Mouse (Mus musculus): ENCODE data around the gene Samd4. TPM values are rescaled to one million over a fixed set of nuclear protein-coding genes. Genes with fewer than 3 reads are reported as not detected.

Gene Samd4
- polyA plus RNA-seq, 1 experiment from 2014 or later = 14.8 TPM

- Histone ChIP-seq H3K4me3 (no peak overlapping the region), H3K4me2 (replicated peaks) (peak overlapping the region; percentile 48), H3K9ac (peak overlapping the region; percentile 36; the same call in 1 of the 2 replicates), H3K27ac (peak overlapping the region; percentile 92), H3K9me3 (no peaks in the 10 kb centered on the region), H3K4me1 (peaks cover 68% of the 10 kb centered on the region), H3K27me3 (no peaks in the 10 kb centered on the region), H3K36me3 (no peaks in the 10 kb centered on the region)
- WGBS = 45% methylated on average over 23 of the region's 23 CpGs
- ATAC-seq (ENCODE audit: low FRiP score, low read depth) = peak; percentile 91
Observed at GRCm38 (mm10) chr14:46941896-46942812, 59.5 kb downstream of the Samd4 start.

- H3K4me1 ChIP-seq = peaks cover 65% of the 10 kb centered on the region
- no peak overlapping the region for H3K4me3 ChIP-seq
- H3K36me3 ChIP-seq = no peaks in the 10 kb centered on the region
- H3K9ac ChIP-seq = no peak overlapping the region
- H3K4me2 ChIP-seq (replicated peaks) = no peak overlapping the region
- no peak for ATAC-seq (ENCODE audit: low FRiP score, low read depth)
- 66% methylated on average over 3 of the region's 3 CpGs for WGBS
- H3K27ac ChIP-seq = no peak overlapping the region
- H3K27me3 ChIP-seq = no peaks in the 10 kb centered on the region
- H3K9me3 ChIP-seq = no peaks in the 10 kb centered on the region
Observed at GRCm38 (mm10) chr14:46944411-46944810, 61.8 kb downstream of the Samd4 start.

- no peak for ATAC-seq (ENCODE audit: low FRiP score, low read depth)
- H3K27ac ChIP-seq = peak overlapping the region; percentile 15; the same call in 1 of the 2 replicates
- no peaks in the 10 kb centered on the region for H3K27me3 ChIP-seq
Observed at GRCm38 (mm10) chr14:46945903-46946490, 63.3 kb downstream of the Samd4 start.

GRCm38 (mm10) chr14:46947644-46948043, 65.0 kb downstream of the Samd4 start:
- Histone ChIP-seq H3K4me2 (replicated peaks) (no peak overlapping the region), H3K27ac (no peak overlapping the region), H3K4me3 (no peak overlapping the region), H3K36me3 (no peaks in the 10 kb centered on the region), H3K27me3 (no peaks in the 10 kb centered on the region), H3K9me3 (no peaks in the 10 kb centered on the region), H3K9ac (no peak overlapping the region), H3K4me1 (peaks cover 49% of the 10 kb centered on the region)
- no peak for ATAC-seq (ENCODE audit: low FRiP score, low read depth)
- 90% methylated on average over 3 of the region's 3 CpGs for WGBS

More at GRCm38 (mm10) chr14:46945903-46946490, 63.3 kb downstream of the Samd4 start:
- WGBS = 57% methylated on average over 10 of the region's 10 CpGs
- Histone ChIP-seq H3K9ac (no peak overlapping the region), H3K4me1 (peaks cover 60% of the 10 kb centered on the region), H3K4me2 (replicated peaks) (no peak overlapping the region), H3K36me3 (no peaks in the 10 kb centered on the region), H3K4me3 (no peak overlapping the region), H3K9me3 (no peaks in the 10 kb centered on the region)

GRCm38 (mm10) chr14:46950527-46951384, 68.1 kb downstream of the Samd4 start:
- H3K4me1 ChIP-seq = peaks cover 35% of the 10 kb centered on the region
- H3K36me3 ChIP-seq = no peaks in the 10 kb centered on the region
- H3K27me3 ChIP-seq = no peaks in the 10 kb centered on the region
- H3K9ac ChIP-seq = no peak overlapping the region
- H3K27ac ChIP-seq = no peak overlapping the region; the same call in 1 of the 2 replicates
- H3K4me3 ChIP-seq = no peak overlapping the region
- WGBS = 55% methylated on average over 11 of the region's 11 CpGs
- no peaks in the 10 kb centered on the region for H3K9me3 ChIP-seq
- ATAC-seq (ENCODE audit: low FRiP score, low read depth) = peak; percentile 73; the same call in 1 of the 2 replicates
- H3K4me2 ChIP-seq (replicated peaks) = no peak overlapping the region

GRCm38 (mm10) chr14:46952264-46952663, 69.6 kb downstream of the Samd4 start:
- no peak overlapping the region for H3K27ac ChIP-seq
- H3K4me3 ChIP-seq = no peak overlapping the region
- no peak overlapping the region for H3K4me2 ChIP-seq (replicated peaks)
- no peak overlapping the region for H3K9ac ChIP-seq
- 43% methylated on average over 2 of the region's 2 CpGs for WGBS
- peaks cover 35% of the 10 kb centered on the region for H3K4me1 ChIP-seq
- no peaks in the 10 kb centered on the region for H3K36me3 ChIP-seq
- H3K27me3 ChIP-seq = no peaks in the 10 kb centered on the region
- no peak for ATAC-seq (ENCODE audit: low FRiP score, low read depth)
- H3K9me3 ChIP-seq = no peaks in the 10 kb centered on the region

GRCm38 (mm10) chr14:46955109-46955508, 72.5 kb downstream of the Samd4 start:
- Histone ChIP-seq H3K9ac (no peak overlapping the region), H3K4me3 (no peak overlapping the region), H3K4me2 (replicated peaks) (no peak overlapping the region), H3K9me3 (no peaks in the 10 kb centered on the region), H3K36me3 (no peaks in the 10 kb centered on the region), H3K27ac (no peak overlapping the region), H3K27me3 (no peaks in the 10 kb centered on the region), H3K4me1 (peaks cover 41% of the 10 kb centered on the region)
- 63% methylated on average over 2 of the region's 2 CpGs for WGBS
- no peak for ATAC-seq (ENCODE audit: low FRiP score, low read depth)

GRCm38 (mm10) chr14:46955574-46956043, 73.0 kb downstream of the Samd4 start:
- Histone ChIP-seq H3K4me1 (peaks cover 36% of the 10 kb centered on the region), H3K4me2 (replicated peaks) (no peak overlapping the region), H3K9ac (no peak overlapping the region), H3K27me3 (no peaks in the 10 kb centered on the region), H3K36me3 (no peaks in the 10 kb centered on the region), H3K27ac (no peak overlapping the region), H3K9me3 (no peaks in the 10 kb centered on the region), H3K4me3 (no peak overlapping the region)
- ATAC-seq (ENCODE audit: low FRiP score, low read depth) = no peak
- WGBS = 42% methylated on average over 9 of the region's 9 CpGs

GRCm38 (mm10) chr14:46956121-46956520, 73.5 kb downstream of the Samd4 start:
- H3K9ac ChIP-seq = no peak overlapping the region
- no peaks in the 10 kb centered on the region for H3K9me3 ChIP-seq
- peaks cover 30% of the 10 kb centered on the region for H3K4me1 ChIP-seq
- WGBS = 45% methylated on average over 7 of the region's 7 CpGs
- no peak overlapping the region for H3K4me3 ChIP-seq
- no peaks in the 10 kb centered on the region for H3K27me3 ChIP-seq
- H3K27ac ChIP-seq = no peak overlapping the region
- no peak for ATAC-seq (ENCODE audit: low FRiP score, low read depth)
- no peaks in the 10 kb centered on the region for H3K36me3 ChIP-seq
- H3K4me2 ChIP-seq (replicated peaks) = no peak overlapping the region

GRCm38 (mm10) chr14:46959166-46959721, 76.6 kb downstream of the Samd4 start:
- peak; percentile 24 for ATAC-seq (ENCODE audit: low FRiP score, low read depth)
- no peaks in the 10 kb centered on the region for H3K27me3 ChIP-seq
- H3K27ac ChIP-seq = peak overlapping the region; percentile 69; the same call in 1 of the 2 replicates
- 47% methylated on average over 7 of the region's 7 CpGs for WGBS
- H3K4me1 ChIP-seq = peaks cover 27% of the 10 kb centered on the region
- no peak overlapping the region for H3K9ac ChIP-seq
- H3K9me3 ChIP-seq = no peaks in the 10 kb centered on the region
- no peak overlapping the region for H3K4me3 ChIP-seq
- H3K36me3 ChIP-seq = peaks cover 4% of the 10 kb centered on the region; the same call in 1 of the 2 replicates
- H3K4me2 ChIP-seq (replicated peaks) = no peak overlapping the region

GRCm38 (mm10) chr14:46959831-46960230, 77.2 kb downstream of the Samd4 start:
- H3K9ac ChIP-seq = no peak overlapping the region
- no peak overlapping the region for H3K4me3 ChIP-seq
- peaks cover 4% of the 10 kb centered on the region; the same call in 1 of the 2 replicates for H3K36me3 ChIP-seq
- no peak overlapping the region for H3K4me2 ChIP-seq (replicated peaks)
- H3K27ac ChIP-seq = no peak overlapping the region; the same call in 1 of the 2 replicates
- 90% methylated on average over 2 of the region's 2 CpGs for WGBS
- ATAC-seq (ENCODE audit: low FRiP score, low read depth) = no peak
- peaks cover 30% of the 10 kb centered on the region for H3K4me1 ChIP-seq
- H3K9me3 ChIP-seq = no peaks in the 10 kb centered on the region
- no peaks in the 10 kb centered on the region for H3K27me3 ChIP-seq
